Mouse (Mus musculus): ENCODE results near the gene Fam193b.

- TF ChIP-seq CTCF (IDR thresholded peaks at IDR 0.05; ENCODE audit: low read depth) = no peak
- TF ChIP-seq EP300 (IDR thresholded peaks at IDR 0.05; ENCODE audit: low read depth) = no peak
Measured at GRCm38 (mm10) chr13:55596802-55597201, 25.9 kb upstream of the Fam193b start.
